In genomic region chr2:168450977-168451376, GRCm38 (mm10) we compare ENCODE assay signal across 8 mouse cellular contexts.
A peak's percentile ranks its signal among the peaks of the same experiment; 100 is the strongest.
DNase-seq lines count a peak whose midpoint lies in the region; ATAC-seq and TF ChIP-seq lines count a peak whose summit lies in the region.
"Had no signal": no experiment of that assay in that cellular context is flagged by ENCODE, and none has a peak within 500 bp of the region (broad histone marks: within the 10 kb centered on the region; RNA-seq: fewer than 3 reads in every experiment).

No protein-coding gene starts in this region.

- H3K9me3 ChIP-seq in kidney, postnatal 0 days (replicated peaks; ENCODE audit: low read length) = no peaks in the 10 kb centered on the region
- peaks cover 92% of the 10 kb centered on the region for H3K9me3 ChIP-seq in G1E (replicated peaks)
- H3K9me3 ChIP-seq: heart, embryonic 13.5 days had no signal

- no peaks in the 10 kb centered on the region for H3K27me3 ChIP-seq in kidney, postnatal 0 days (ENCODE audit: insufficient read depth, low read length)
- H3K27me3 ChIP-seq in G1E (ENCODE audit: insufficient read depth, low read length) = no peaks in the 10 kb centered on the region; the same call in 1 of the 2 replicates

- H3K9ac ChIP-seq in kidney, postnatal 0 days (ENCODE audit: low read depth, low read length) = no peak overlapping the region
- H3K9ac ChIP-seq: heart, embryonic 13.5 days had no signal

- ATAC-seq in kidney, postnatal 0 days (replicated peaks; ENCODE audit: low FRiP score, low read depth) = no peak
- ATAC-seq in G1E (ENCODE audit: extremely low read depth, insufficient number of reproducible peaks, low FRiP score, poor library complexity, severe bottlenecking) = no peak
- peak; percentile 70 for ATAC-seq in common myeloid progenitor, adult 5-6 weeks (replicated peaks; ENCODE audit: low read depth, poor library complexity, severe bottlenecking)
- peak; percentile 61 for ATAC-seq in megakaryocyte, adult 5-6 weeks (ENCODE audit: poor library complexity, severe bottlenecking)

- 8% methylated on average over 3 of the region's 3 CpGs for WGBS in kidney, postnatal 0 days

- no peak overlapping the region for H3K27ac ChIP-seq in kidney, postnatal 0 days
- H3K27ac ChIP-seq: heart, embryonic 13.5 days had no signal

- TF ChIP-seq CTCF in kidney, postnatal 0 days (IDR thresholded peaks at IDR 0.05; ENCODE audit: low read depth) = peak; percentile 88
- TF ChIP-seq CTCF in G1E (IDR thresholded peaks at IDR 0.05; ENCODE audit: low read depth, low read length) = peak; percentile 28; the same call in 1 of the 2 replicates

- H3K4me1 ChIP-seq in kidney, postnatal 0 days (replicated peaks; ENCODE audit: insufficient read depth, low read length) = no peaks in the 10 kb centered on the region
- no peaks in the 10 kb centered on the region for H3K4me1 ChIP-seq in G1E (ENCODE audit: insufficient read depth, low read depth, low read length)

- H3K4me2 ChIP-seq in kidney, postnatal 0 days (ENCODE audit: low read length) = no peak overlapping the region
- H3K4me2 ChIP-seq: heart, embryonic 13.5 days had no signal

- H3K36me3 ChIP-seq in kidney, postnatal 0 days (ENCODE audit: insufficient read depth, low read length) = no peaks in the 10 kb centered on the region
- H3K36me3 ChIP-seq in G1E (replicated peaks) = no peaks in the 10 kb centered on the region
- H3K36me3 ChIP-seq: heart, embryonic 13.5 days had no signal

- peak; percentile 53 for DNase-seq in kidney, postnatal 0 days (ENCODE audit: low spot score)
- no peak for DNase-seq in kidney, adult 18-20 months
- no peak for DNase-seq in G1E (ENCODE audit: low spot score)
- no peak for DNase-seq in right cerebral cortex, postnatal 36 days (ENCODE audit: low spot score in 2 of 2)
- DNase-seq in left cerebral cortex, adult 8-10 months (ENCODE audit: low spot score in 2 of 2) = no peak

- no peak overlapping the region for H3K4me3 ChIP-seq in kidney, postnatal 0 days (replicated peaks; ENCODE audit: low read depth, low read length)
- H3K4me3 ChIP-seq in G1E (ENCODE audit: low read depth, low read length) = no peak overlapping the region
- H3K4me3 ChIP-seq: heart, embryonic 13.5 days had no signal

Comparison
In these comparisons a context has a peak if more than half of its experiments do, and no peak if none do; other contexts are left out.
1. ATAC-seq: peak in common myeloid progenitor, adult 5-6 weeks (single experiment) and megakaryocyte, adult 5-6 weeks (single experiment); none in kidney, postnatal 0 days (single experiment) and G1E (single experiment).